10 mouse cellular contexts compared by ENCODE assay signal in the genomic region with DNA sequence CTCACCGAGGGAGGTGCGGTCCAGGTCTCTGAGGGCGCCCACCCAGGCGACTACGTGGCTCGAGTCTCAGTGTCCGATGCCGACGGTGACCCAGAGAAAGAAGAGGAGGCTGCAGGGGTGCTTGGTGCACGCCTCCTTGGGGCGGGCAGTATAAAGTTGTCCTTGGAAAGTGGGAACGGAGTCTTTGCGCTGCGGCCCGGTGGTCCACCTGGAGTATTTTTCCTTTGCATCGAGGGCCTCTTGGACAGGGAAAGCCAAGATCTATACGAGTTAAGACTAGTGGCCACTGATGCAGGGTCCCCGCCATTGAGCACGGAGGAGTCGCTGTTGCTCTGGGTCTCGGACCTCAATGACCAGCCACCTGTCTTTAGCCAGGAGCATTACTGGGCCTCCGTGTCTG. TPM values are rescaled to one million over a fixed set of nuclear protein-coding genes. Genes with fewer than 3 reads are reported as not detected.
DNase-seq lines count a peak whose midpoint lies in the region; ATAC-seq lines count a peak whose summit lies in the region.
"Had no signal": no experiment of that assay in that cellular context is flagged by ENCODE, and none has a peak within 500 bp of the region (broad histone marks: within the 10 kb centered on the region; RNA-seq: fewer than 3 reads in every experiment).

No protein-coding gene starts in this region.

- 7% methylated on average over 20 of the region's 22 CpGs for WGBS in heart, embryonic 11.5 days (ENCODE audit: insufficient replicate concordance)
- WGBS in liver, embryonic 13.5 days (ENCODE audit: insufficient replicate concordance): 8% methylated on average over 22 of the region's 22 CpGs

- no peak overlapping the region for H3K9ac ChIP-seq in heart, embryonic 11.5 days (ENCODE audit: low read depth, low read length)
- no peak overlapping the region for H3K9ac ChIP-seq in liver, embryonic 13.5 days

- H3K27me3 ChIP-seq in heart, embryonic 11.5 days (ENCODE audit: control insufficient read depth, insufficient read depth, low read length): peaks cover 56% of the 10 kb centered on the region
- peaks cover 66% of the 10 kb centered on the region for H3K27me3 ChIP-seq in liver, embryonic 13.5 days

- H3K9me3 ChIP-seq in heart, embryonic 11.5 days (replicated peaks; ENCODE audit: control insufficient read depth, low read length): no peaks in the 10 kb centered on the region
- H3K9me3 ChIP-seq in liver, embryonic 13.5 days (replicated peaks): no peaks in the 10 kb centered on the region

- no peak for DNase-seq in heart, postnatal 36 days
- peak; percentile 26 for DNase-seq in retina, embryonic 14.5 days (ENCODE audit: low spot score)
- no peak for DNase-seq in retina, postnatal 1 day
- no peak for DNase-seq in liver, embryonic 13.5 days
- no peak for DNase-seq in cerebellum, postnatal 4 days (ENCODE audit: low spot score in 2 of 2)
- no peak for DNase-seq in thymus, postnatal 25 days
- DNase-seq: kidney, adult 2 months had no signal

- intact Hi-C loops in heart, postnatal 36 days (cut with DNase I): no loop called here

- ATAC-seq in heart, embryonic 11.5 days (replicated peaks; ENCODE audit: insufficient number of reproducible peaks, low FRiP score, low TSS enrichment): no peak
- no peak for ATAC-seq in liver, embryonic 13.5 days (ENCODE audit: low read depth)
- ATAC-seq in granulocyte monocyte progenitor cell, adult 5-6 weeks (replicated peaks; ENCODE audit: poor library complexity, severe bottlenecking): no peak

- H3K36me3 ChIP-seq in heart, embryonic 11.5 days (ENCODE audit: control insufficient read depth, insufficient read depth, low read length): no peaks in the 10 kb centered on the region
- H3K36me3 ChIP-seq in liver, embryonic 13.5 days: no peaks in the 10 kb centered on the region

- no peak overlapping the region for H3K27ac ChIP-seq in heart, embryonic 11.5 days (ENCODE audit: low read depth, low read length)
- H3K27ac ChIP-seq in liver, embryonic 13.5 days: no peak overlapping the region
- H3K27ac ChIP-seq: macrophage had no signal

- peak overlapping the region; percentile 59 for H3K4me3 ChIP-seq in heart, embryonic 11.5 days (ENCODE audit: low read depth, low read length)
- H3K4me3 ChIP-seq in liver, embryonic 13.5 days (replicated peaks): peak overlapping the region; percentile 38; the same call in 1 of the 2 replicates

- peaks cover 5% of the 10 kb centered on the region for H3K4me1 ChIP-seq in heart, embryonic 11.5 days (ENCODE audit: control insufficient read depth, insufficient read depth, low read length)
- H3K4me1 ChIP-seq in liver, embryonic 13.5 days (replicated peaks): peaks cover 5% of the 10 kb centered on the region

- H3K4me2 ChIP-seq in heart, embryonic 11.5 days: peak overlapping the region; percentile 70
- H3K4me2 ChIP-seq in liver, embryonic 13.5 days: no peak overlapping the region; the same call in 1 of the 2 replicates

RNA-seq across cellular contexts. Expression of a gene that starts 1.4 kb away (rescaled TPM):
- polyA plus RNA-seq in heart, embryonic 11.5 days (2014; fragmentation: Nextera tagmentation; extraction: Ambion mirVana): 0.14 and 0.16 TPM in 2 replicates
- total RNA-seq in heart, postnatal 36 days (2021): under 1 TPM; 0.54 to 0.75 TPM
- polyA plus RNA-seq in liver, embryonic 13.5 days (2015; fragmentation: Nextera tagmentation; extraction: Ambion mirVana): 0.01 TPM in 1 of 2 replicates, not detected in the other
- not detected in 2 replicates for total RNA-seq in granulocyte monocyte progenitor cell, adult 5-6 weeks (2014; fragmentation: Nextera tagmentation)
- not detected in 2 replicates for total RNA-seq in granulocyte monocyte progenitor cell, adult 5-6 weeks (2017)
- polyA plus RNA-seq: macrophage had no signal
